Mouse (Mus musculus): Measurements from ENCODE around the gene Atxn7. TPM values are rescaled to one million over a fixed set of nuclear protein-coding genes. Genes with fewer than 3 reads are reported as not detected.

Gene Atxn7
- polyA plus RNA-seq, 1 experiment from 2014 or later = 3.4 TPM

GRCm38 (mm10) chr14:14013252-14013711 is 52.0 kb downstream of the Atxn7 start:
- Histone ChIP-seq H3K9me3 (ENCODE audit: low read length) (no peaks in the 10 kb centered on the region), H3K4me2 (replicated peaks; ENCODE audit: low read depth, low read length) (peak overlapping the region; percentile 77), H3K4me1 (ENCODE audit: insufficient read depth, low read length) (peaks cover 11% of the 10 kb centered on the region), H3K9ac (replicated peaks; ENCODE audit: low read length) (peak overlapping the region; percentile 94), H3K27me3 (ENCODE audit: insufficient read depth, low read length) (no peaks in the 10 kb centered on the region), H3K36me3 (ENCODE audit: insufficient read depth, low read length) (peaks cover 8% of the 10 kb centered on the region; the same call in 1 of the 2 replicates), H3K4me3 (ENCODE audit: low read length) (peak overlapping the region; percentile 82), H3K27ac (ENCODE audit: low read length) (peak overlapping the region; percentile 99)
- ATAC-seq (ENCODE audit: low FRiP score, low TSS enrichment) = peak; percentile 66
- WGBS = 1% methylated on average over 26 of the region's 27 CpGs

GRCm38 (mm10) chr14:14014636-14015375 is 53.6 kb downstream of the Atxn7 start:
- Histone ChIP-seq H3K4me3 (ENCODE audit: low read length) (no peak overlapping the region), H3K27ac (ENCODE audit: low read length) (no peak overlapping the region), H3K27me3 (ENCODE audit: insufficient read depth, low read length) (no peaks in the 10 kb centered on the region), H3K4me1 (ENCODE audit: insufficient read depth, low read length) (peaks cover 11% of the 10 kb centered on the region), H3K36me3 (ENCODE audit: insufficient read depth, low read length) (peaks cover 8% of the 10 kb centered on the region; the same call in 1 of the 2 replicates), H3K4me2 (replicated peaks; ENCODE audit: low read depth, low read length) (no peak overlapping the region), H3K9ac (replicated peaks; ENCODE audit: low read length) (no peak overlapping the region), H3K9me3 (ENCODE audit: low read length) (no peaks in the 10 kb centered on the region)
- 79% methylated on average over 6 of the region's 6 CpGs for WGBS
- ATAC-seq (ENCODE audit: low FRiP score, low TSS enrichment) = no peak

GRCm38 (mm10) chr14:14019155-14019894 is 58.1 kb downstream of the Atxn7 start:
- Histone ChIP-seq H3K9ac (replicated peaks; ENCODE audit: low read length) (no peak overlapping the region), H3K4me1 (ENCODE audit: insufficient read depth, low read length) (no peaks in the 10 kb centered on the region), H3K4me3 (ENCODE audit: low read length) (no peak overlapping the region), H3K4me2 (replicated peaks; ENCODE audit: low read depth, low read length) (no peak overlapping the region), H3K27ac (ENCODE audit: low read length) (no peak overlapping the region), H3K36me3 (ENCODE audit: insufficient read depth, low read length) (peaks cover 10% of the 10 kb centered on the region; the same call in 1 of the 2 replicates), H3K9me3 (ENCODE audit: low read length) (no peaks in the 10 kb centered on the region), H3K27me3 (ENCODE audit: insufficient read depth, low read length) (no peaks in the 10 kb centered on the region)
- ATAC-seq (ENCODE audit: low FRiP score, low TSS enrichment) = no peak
- 74% methylated on average over 6 of the region's 6 CpGs for WGBS

GRCm38 (mm10) chr14:14021244-14021643 is 60.0 kb downstream of the Atxn7 start:
- Histone ChIP-seq H3K27ac (ENCODE audit: low read length) (no peak overlapping the region), H3K27me3 (ENCODE audit: insufficient read depth, low read length) (no peaks in the 10 kb centered on the region), H3K4me2 (replicated peaks; ENCODE audit: low read depth, low read length) (no peak overlapping the region), H3K36me3 (ENCODE audit: insufficient read depth, low read length) (0 out of 2 replicates have a peak, but pooled peaks cover 3% of the 10 kb centered on the region), H3K4me1 (ENCODE audit: insufficient read depth, low read length) (no peaks in the 10 kb centered on the region), H3K9me3 (ENCODE audit: low read length) (no peaks in the 10 kb centered on the region), H3K4me3 (ENCODE audit: low read length) (no peak overlapping the region), H3K9ac (replicated peaks; ENCODE audit: low read length) (no peak overlapping the region)
- ATAC-seq (ENCODE audit: low FRiP score, low TSS enrichment) = no peak
- WGBS = 98% methylated on average over 6 of the region's 6 CpGs

- Histone ChIP-seq H3K9ac (replicated peaks; ENCODE audit: low read length) (no peak overlapping the region), H3K27ac (ENCODE audit: low read length) (no peak overlapping the region), H3K27me3 (ENCODE audit: insufficient read depth, low read length) (no peaks in the 10 kb centered on the region), H3K4me3 (ENCODE audit: low read length) (no peak overlapping the region), H3K9me3 (ENCODE audit: low read length) (no peaks in the 10 kb centered on the region), H3K4me2 (replicated peaks; ENCODE audit: low read depth, low read length) (no peak overlapping the region), H3K36me3 (ENCODE audit: insufficient read depth, low read length) (0 out of 2 replicates have a peak, but pooled peaks cover 5% of the 10 kb centered on the region), H3K4me1 (ENCODE audit: insufficient read depth, low read length) (no peaks in the 10 kb centered on the region)
- 94% methylated on average over 8 of the region's 8 CpGs for WGBS
- ATAC-seq (ENCODE audit: low FRiP score, low TSS enrichment) = no peak
Observed at GRCm38 (mm10) chr14:14025870-14026269, 64.6 kb downstream of the Atxn7 start.

GRCm38 (mm10) chr14:14030621-14031020 is 69.4 kb downstream of the Atxn7 start:
- Histone ChIP-seq H3K4me1 (ENCODE audit: insufficient read depth, low read length) (no peaks in the 10 kb centered on the region), H3K27ac (ENCODE audit: low read length) (no peak overlapping the region), H3K9ac (replicated peaks; ENCODE audit: low read length) (no peak overlapping the region), H3K27me3 (ENCODE audit: insufficient read depth, low read length) (no peaks in the 10 kb centered on the region), H3K9me3 (ENCODE audit: low read length) (no peaks in the 10 kb centered on the region), H3K36me3 (ENCODE audit: insufficient read depth, low read length) (peaks cover 5% of the 10 kb centered on the region; the same call in 1 of the 2 replicates), H3K4me3 (ENCODE audit: low read length) (no peak overlapping the region), H3K4me2 (replicated peaks; ENCODE audit: low read depth, low read length) (no peak overlapping the region)
- ATAC-seq (ENCODE audit: low FRiP score, low TSS enrichment) = no peak
- 87% methylated on average over 2 of the region's 2 CpGs for WGBS

GRCm38 (mm10) chr14:14032842-14033241 is 71.6 kb downstream of the Atxn7 start:
- H3K4me2 ChIP-seq (replicated peaks; ENCODE audit: low read depth, low read length) = no peak overlapping the region
- WGBS = 41% methylated on average over 1 of the region's 1 CpGs

GRCm38 (mm10) chr14:14036352-14036751 is 75.1 kb downstream of the Atxn7 start:
- no peaks in the 10 kb centered on the region for H3K4me1 ChIP-seq (ENCODE audit: insufficient read depth, low read length)
- H3K4me2 ChIP-seq (replicated peaks; ENCODE audit: low read depth, low read length) = no peak overlapping the region
- no peaks in the 10 kb centered on the region for H3K27me3 ChIP-seq (ENCODE audit: insufficient read depth, low read length)
- no peaks in the 10 kb centered on the region for H3K9me3 ChIP-seq (ENCODE audit: low read length)
- no peak overlapping the region for H3K4me3 ChIP-seq (ENCODE audit: low read length)
- peaks cover 2% of the 10 kb centered on the region; the same call in 1 of the 2 replicates for H3K36me3 ChIP-seq (ENCODE audit: insufficient read depth, low read length)
- no peak for ATAC-seq (ENCODE audit: low FRiP score, low TSS enrichment)
- H3K9ac ChIP-seq (replicated peaks; ENCODE audit: low read length) = no peak overlapping the region
- 66% methylated on average over 2 of the region's 2 CpGs for WGBS
- no peak overlapping the region for H3K27ac ChIP-seq (ENCODE audit: low read length)

More at GRCm38 (mm10) chr14:14032842-14033241, 71.6 kb downstream of the Atxn7 start:
- H3K4me1 ChIP-seq (ENCODE audit: insufficient read depth, low read length) = no peaks in the 10 kb centered on the region
- no peaks in the 10 kb centered on the region for H3K9me3 ChIP-seq (ENCODE audit: low read length)
- no peaks in the 10 kb centered on the region for H3K27me3 ChIP-seq (ENCODE audit: insufficient read depth, low read length)
- H3K36me3 ChIP-seq (ENCODE audit: insufficient read depth, low read length) = peaks cover 5% of the 10 kb centered on the region; the same call in 1 of the 2 replicates
- no peak overlapping the region for H3K27ac ChIP-seq (ENCODE audit: low read length)
- no peak overlapping the region for H3K9ac ChIP-seq (replicated peaks; ENCODE audit: low read length)
- no peak for ATAC-seq (ENCODE audit: low FRiP score, low TSS enrichment)
- no peak overlapping the region for H3K4me3 ChIP-seq (ENCODE audit: low read length)

- ATAC-seq (ENCODE audit: low FRiP score, low TSS enrichment) = no peak
- H3K4me1 ChIP-seq (ENCODE audit: insufficient read depth, low read length) = no peaks in the 10 kb centered on the region
- H3K36me3 ChIP-seq (ENCODE audit: insufficient read depth, low read length) = peaks cover 5% of the 10 kb centered on the region; the same call in 1 of the 2 replicates
- no peak overlapping the region for H3K9ac ChIP-seq (replicated peaks; ENCODE audit: low read length)
- H3K27ac ChIP-seq (ENCODE audit: low read length) = no peak overlapping the region
- 67% methylated on average over 2 of the region's 2 CpGs for WGBS
- H3K27me3 ChIP-seq (ENCODE audit: insufficient read depth, low read length) = no peaks in the 10 kb centered on the region
- no peak overlapping the region for H3K4me3 ChIP-seq (ENCODE audit: low read length)
- no peak overlapping the region for H3K4me2 ChIP-seq (replicated peaks; ENCODE audit: low read depth, low read length)
- no peaks in the 10 kb centered on the region for H3K9me3 ChIP-seq (ENCODE audit: low read length)
Observed at GRCm38 (mm10) chr14:14038233-14038632, 77.0 kb downstream of the Atxn7 start.
